Mouse (Mus musculus) lung, embryonic 16.5 days (tissue): Measurements from ENCODE around the gene Chchd3. TPM values are rescaled to one million over a fixed set of nuclear protein-coding genes. Genes with fewer than 3 reads are reported as not detected.
A peak's percentile ranks its signal among the peaks of the same experiment; 100 is the strongest.

Experiments used
- ATAC-seq: fragments of 200-750 bp; cut with Nextera tagmentation; 2 replicates; pipeline ENCODE4 v1.8.0; 2017; ENCODE audit warnings: low read depth, mild to moderate bottlenecking, moderate library complexity
- H3K27ac ChIP-seq: fragments of 300-500 bp; sonication (generic); 2 replicates; pipeline ENCODE4 v1.5.1; 2014; ENCODE audit warnings: mild to moderate bottlenecking, control low read depth, low read length
- H3K27me3 ChIP-seq: fragments of 300-500 bp; sonication (generic); 2 replicates; pipeline ENCODE4 v1.6.1; 2014; ENCODE audit warnings: low read depth, low read length, mixed read lengths; ENCODE audit not compliant: control insufficient read depth, insufficient read depth
- H3K36me3 ChIP-seq: fragments of 300-500 bp; sonication (generic); 2 replicates; pipeline ENCODE4 v1.6.1; 2014; ENCODE audit warnings: low read length; ENCODE audit not compliant: control insufficient read depth, insufficient read depth
- H3K4me1 ChIP-seq: fragments of 300-500 bp; sonication (generic); replicated peaks from 2 replicates; pipeline ENCODE4 v1.6.1; 2014; ENCODE audit warnings: low read length, mixed read lengths; ENCODE audit not compliant: control insufficient read depth, insufficient read depth
- H3K4me2 ChIP-seq: fragments of 300-500 bp; sonication (generic); 2 replicates; pipeline ENCODE4 v1.6.1; 2014; ENCODE audit warnings: low read depth, low read length, control low read depth
- H3K4me3 ChIP-seq: fragments of 300-500 bp; sonication (generic); 2 replicates; pipeline ENCODE4 v1.5.1; 2014; ENCODE audit warnings: mild to moderate bottlenecking, low read length, control low read depth
- H3K9ac ChIP-seq: fragments of 300-500 bp; sonication (generic); 2 replicates; pipeline ENCODE4 v1.6.1; 2014; ENCODE audit warnings: low read length, control low read depth
- H3K9me3 ChIP-seq: fragments of 300-500 bp; sonication (generic); 2 replicates; pipeline ENCODE4 v1.6.1; 2016; ENCODE audit warnings: low read length; ENCODE audit not compliant: control insufficient read depth
- WGBS: fragments of 180-500 bp; shearing (Covaris S2); extraction: QIAGEN DNeasy Blood & Tissue Kit; methylation state at CpG from one replicate; pipeline ENCODE4 v1.1.7; 2014; 5-methylcytosine and 5-hydroxymethylcytosine counted together
- polyA plus RNA-seq: library from polyadenylated mRNA; unstranded; fragments of >200 nt; fragmentation: Nextera tagmentation; extraction: Ambion mirVana; gene quantifications from 2 replicates; pipeline ENCODE4 v1.2.1, GENCODE M21; 2015

Chchd3 gene
- 95.9 and 96.8 TPM in 2 replicates for polyA plus RNA-seq

- Histone ChIP-seq H3K36me3 (no peaks in the 10 kb centered on the region), H3K27ac (peak within 1 kb of the TSS; percentile 57), H3K27me3 (no peaks in the 10 kb centered on the region), H3K4me2 (peak within 1 kb of the TSS; percentile 71), H3K4me1 (peaks cover 4% of the 10 kb centered on the region; the same call in 1 of the 2 replicates), H3K4me3 (peak within 1 kb of the TSS; percentile 97), H3K9me3 (no peaks in the 10 kb centered on the region), H3K9ac (peak within 1 kb of the TSS; percentile 91)
- under 1% methylated on average over 50 of the region's 50 CpGs for WGBS
- peak; percentile 100 for ATAC-seq
Measured at GRCm38 (mm10) chr6:33059735-33060576, at the start of gene Chchd3. Gene Chchd3 (minus strand): TSS chr6:33060260.

- Histone ChIP-seq H3K4me2 (no peak overlapping the region), H3K9ac (no peak overlapping the region), H3K9me3 (no peaks in the 10 kb centered on the region), H3K36me3 (no peaks in the 10 kb centered on the region), H3K27me3 (no peaks in the 10 kb centered on the region), H3K27ac (no peak overlapping the region), H3K4me3 (no peak overlapping the region), H3K4me1 (no peaks in the 10 kb centered on the region)
- ATAC-seq, result no peak
- 79% methylated on average over 6 of the region's 6 CpGs for WGBS
Measured at GRCm38 (mm10) chr6:33104661-33105060, 44.6 kb upstream of the Chchd3 start.

- no peaks in the 10 kb centered on the region for H3K9me3 ChIP-seq
- no peak for ATAC-seq
- H3K4me2 ChIP-seq, result no peak overlapping the region
Measured at GRCm38 (mm10) chr6:33098903-33099302, 38.8 kb upstream of the Chchd3 start.

GRCm38 (mm10) chr6:33094671-33095233 lies 34.7 kb upstream of the Chchd3 start:
- WGBS, result 68% methylated on average over 8 of the region's 8 CpGs
- no peak overlapping the region for H3K4me2 ChIP-seq

More at GRCm38 (mm10) chr6:33098903-33099302, 38.8 kb upstream of the Chchd3 start:
- no peaks in the 10 kb centered on the region for H3K4me1 ChIP-seq
- H3K27ac ChIP-seq, result no peak overlapping the region
- H3K36me3 ChIP-seq, result no peaks in the 10 kb centered on the region
- H3K9ac ChIP-seq, result no peak overlapping the region
- H3K4me3 ChIP-seq, result no peak overlapping the region
- 73% methylated on average over 4 of the region's 4 CpGs for WGBS
- H3K27me3 ChIP-seq, result no peaks in the 10 kb centered on the region

GRCm38 (mm10) chr6:33080186-33080585 lies 20.1 kb upstream of the Chchd3 start:
- H3K27me3 ChIP-seq, result no peaks in the 10 kb centered on the region
- no peak overlapping the region for H3K9ac ChIP-seq
- 0 out of 2 replicates have a peak, but pooled peaks cover 4% of the 10 kb centered on the region for H3K9me3 ChIP-seq
- WGBS, result 92% methylated on average over 1 of the region's 1 CpGs
- no peak overlapping the region for H3K4me2 ChIP-seq
- ATAC-seq, result no peak
- H3K27ac ChIP-seq, result no peak overlapping the region
- H3K36me3 ChIP-seq, result no peaks in the 10 kb centered on the region
- no peaks in the 10 kb centered on the region for H3K4me1 ChIP-seq
- H3K4me3 ChIP-seq, result no peak overlapping the region

More at GRCm38 (mm10) chr6:33094671-33095233, 34.7 kb upstream of the Chchd3 start:
- H3K9ac ChIP-seq, result no peak overlapping the region
- no peaks in the 10 kb centered on the region for H3K36me3 ChIP-seq
- H3K4me1 ChIP-seq, result no peaks in the 10 kb centered on the region
- H3K27ac ChIP-seq, result no peak overlapping the region
- ATAC-seq, result no peak
- no peak overlapping the region for H3K4me3 ChIP-seq
- H3K9me3 ChIP-seq, result no peaks in the 10 kb centered on the region
- no peaks in the 10 kb centered on the region for H3K27me3 ChIP-seq

- Histone ChIP-seq H3K9me3 (0 out of 2 replicates have a peak, but pooled peaks cover 4% of the 10 kb centered on the region), H3K4me3 (no peak overlapping the region)
Measured at GRCm38 (mm10) chr6:33078260-33078936, 18.3 kb upstream of the Chchd3 start.

GRCm38 (mm10) chr6:33066462-33066861 lies 6.4 kb upstream of the Chchd3 start:
- H3K9me3 ChIP-seq, result no peaks in the 10 kb centered on the region

More at GRCm38 (mm10) chr6:33078260-33078936, 18.3 kb upstream of the Chchd3 start:
- Histone ChIP-seq H3K27me3 (no peaks in the 10 kb centered on the region), H3K4me2 (no peak overlapping the region), H3K36me3 (no peaks in the 10 kb centered on the region), H3K9ac (no peak overlapping the region), H3K27ac (no peak overlapping the region), H3K4me1 (no peaks in the 10 kb centered on the region)
- 49% methylated on average over 19 of the region's 19 CpGs for WGBS
- ATAC-seq, result no peak

GRCm38 (mm10) chr6:33059276-33059675 lies 784 bp downstream of the Chchd3 start:
- no peaks in the 10 kb centered on the region for H3K9me3 ChIP-seq
- peak overlapping the region; percentile 71 for H3K4me2 ChIP-seq
- 31% methylated on average over 7 of the region's 7 CpGs for WGBS
- peak overlapping the region; percentile 91 for H3K9ac ChIP-seq
- H3K27ac ChIP-seq, result no peak overlapping the region
- 0 out of 2 replicates have a peak, but pooled peaks cover 2% of the 10 kb centered on the region for H3K36me3 ChIP-seq
- no peaks in the 10 kb centered on the region for H3K27me3 ChIP-seq
- H3K4me1 ChIP-seq, result peaks cover 4% of the 10 kb centered on the region; the same call in 1 of the 2 replicates
- no peak for ATAC-seq
- H3K4me3 ChIP-seq, result peak overlapping the region; percentile 97

More at GRCm38 (mm10) chr6:33066462-33066861, 6.4 kb upstream of the Chchd3 start:
- Histone ChIP-seq H3K36me3 (no peaks in the 10 kb centered on the region), H3K9ac (no peak overlapping the region), H3K4me1 (no peaks in the 10 kb centered on the region), H3K4me2 (no peak overlapping the region), H3K27ac (no peak overlapping the region), H3K4me3 (no peak overlapping the region), H3K27me3 (no peaks in the 10 kb centered on the region)
- ATAC-seq, result no peak
- 61% methylated on average over 4 of the region's 4 CpGs for WGBS

- Histone ChIP-seq H3K27me3 (no peaks in the 10 kb centered on the region), H3K9ac (no peak overlapping the region), H3K9me3 (no peaks in the 10 kb centered on the region), H3K4me3 (no peak overlapping the region), H3K4me2 (no peak overlapping the region), H3K4me1 (peaks cover 12% of the 10 kb centered on the region), H3K36me3 (0 out of 2 replicates have a peak, but pooled peaks cover 2% of the 10 kb centered on the region), H3K27ac (no peak overlapping the region)
- ATAC-seq, result no peak
- 75% methylated on average over 4 of the region's 4 CpGs for WGBS
Measured at GRCm38 (mm10) chr6:33056392-33056791, 3.7 kb downstream of the Chchd3 start.
